ENCODE assay signal across 8 mouse cellular contexts in genomic region chr5:5755039-5755438, GRCm38 (mm10). TPM values are rescaled to one million over a fixed set of nuclear protein-coding genes. Genes with fewer than 3 reads are reported as not detected.
DNase-seq lines count a peak whose midpoint lies in the region; ATAC-seq and TF ChIP-seq lines count a peak whose summit lies in the region.

No protein-coding gene starts in this region.

- DNase-seq in heart, adult 18-20 months: peak; percentile 9 to 81
- DNase-seq in heart, adult 11 months: no peak
- peak; percentile 16 for DNase-seq in G1E (ENCODE audit: low spot score)
- DNase-seq in cerebellum, adult 9-11 months: peak; percentile 18
- peak; percentile 62 to 63 for DNase-seq in frontal cortex, postnatal 25 days (ENCODE audit: low spot score in 2 of 2)
- peak; percentile 82 to 83 for DNase-seq in layer of hippocampus, postnatal 10 days (ENCODE audit: low spot score in 2 of 2)

- 3% methylated on average over 9 of the region's 9 CpGs for WGBS in small intestine, adult 2 months

- H3K9me3 ChIP-seq in G1E (replicated peaks): no peaks in the 10 kb centered on the region

- TF ChIP-seq CTCF in G1E (IDR thresholded peaks at IDR 0.05; ENCODE audit: low read depth, low read length): peak; percentile 54
- TF ChIP-seq CTCF in small intestine, adult 2 months (IDR thresholded peaks at IDR 0.05; ENCODE audit: extremely low read depth, insufficient read length, insufficient replicate concordance, low read depth, low read length): peak; percentile 97; the same call in 1 of the 2 replicates

- H3K27me3 ChIP-seq in G1E (ENCODE audit: insufficient read depth, low read length): peaks cover 5% of the 10 kb centered on the region; the same call in 1 of the 2 replicates
- no peaks in the 10 kb centered on the region for H3K27me3 ChIP-seq in small intestine, adult 2 months (ENCODE audit: control insufficient read depth, insufficient read depth, low read length)

- no peaks in the 10 kb centered on the region for H3K4me1 ChIP-seq in G1E (ENCODE audit: insufficient read depth, low read depth, low read length)
- no peaks in the 10 kb centered on the region for H3K4me1 ChIP-seq in small intestine, adult 2 months (ENCODE audit: control insufficient read depth, insufficient read depth, insufficient read length, low read length)

- H3K36me3 ChIP-seq in G1E (replicated peaks): no peaks in the 10 kb centered on the region
- no peaks in the 10 kb centered on the region for H3K36me3 ChIP-seq in small intestine, adult 2 months (ENCODE audit: control insufficient read depth, insufficient read depth, low read length)

- no peak for TF ChIP-seq POLR2A in small intestine, adult 2 months (IDR thresholded peaks at IDR 0.05; ENCODE audit: low read depth, low read length)

- no peak overlapping the region for H3K27ac ChIP-seq in small intestine, adult 2 months (ENCODE audit: insufficient read depth, low read depth, low read length)

- ATAC-seq in G1E (ENCODE audit: extremely low read depth, insufficient number of reproducible peaks, low FRiP score, poor library complexity, severe bottlenecking): no peak
- peak; percentile 85 for ATAC-seq in megakaryocyte progenitor cell, adult 5-6 weeks (replicated peaks; ENCODE audit: poor library complexity)

- no peak overlapping the region for H3K4me3 ChIP-seq in G1E (ENCODE audit: low read depth, low read length)
- H3K4me3 ChIP-seq in small intestine, adult 2 months (ENCODE audit: low read depth, low read length): no peak overlapping the region

RNA-seq across cellular contexts. Expression of gene Steap1, which starts 5.9 kb away (rescaled TPM):
- total RNA-seq in heart, adult 18-20 months (2021): under 1 TPM in 1 of 2 experiments, not detected in 1; 0.31 TPM
- total RNA-seq in G1E (2014; fragmentation: Nextera tagmentation) (not detected in 2 replicates), G1E (2017) (not detected in 2 replicates)
- not detected in 2 replicates for polyA plus RNA-seq in G1E (2012)
- total RNA-seq in layer of hippocampus, postnatal 10 days (2021): 1 to 10 TPM in 1 of 2 experiments, under 1 TPM in 1; 0.89 to 1.3 TPM
- not detected in 2 replicates for total RNA-seq in megakaryocyte progenitor cell, adult 5-6 weeks (2015)
- not detected in 2 replicates for total RNA-seq in megakaryocyte progenitor cell, adult 5-6 weeks (2017)
- polyA plus RNA-seq in small intestine, adult 2 months (2012; rRNA removed): 0.43 and 0.81 TPM in 2 replicates
